Mouse (Mus musculus): Measurements from ENCODE around the gene C1qbp.

DNA sequence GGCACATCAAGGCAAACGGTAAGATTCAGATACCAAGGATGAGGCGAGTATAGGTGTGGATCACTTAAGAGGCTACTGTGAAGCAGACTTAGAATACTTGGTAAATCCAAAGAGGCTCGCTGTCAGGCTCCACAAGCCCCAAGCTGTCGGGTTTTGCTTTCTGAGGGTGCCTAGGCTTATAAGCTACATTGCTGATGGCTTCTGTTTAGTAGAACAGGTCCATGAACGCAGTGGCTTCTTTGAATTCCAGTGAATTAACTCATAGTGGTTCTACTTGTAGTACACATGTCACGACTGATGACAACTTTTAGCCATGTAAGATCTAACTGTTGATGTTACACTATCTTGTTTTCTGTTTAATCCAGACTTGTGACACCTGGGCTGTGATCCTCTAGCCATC lies 5.5 kb downstream of the C1qbp start:
- TF ChIP-seq CTCF (IDR thresholded peaks at IDR 0.05) (no peak), POLR2A (IDR thresholded peaks at IDR 0.05; ENCODE audit: insufficient read depth, low read depth, low read length) (no peak)

Data from heart, adult 2 months (tissue).